Mouse (Mus musculus) bone marrow, adult 2 months (tissue): ENCODE results near the gene Rnasel. TPM values are rescaled to one million over a fixed set of nuclear protein-coding genes. Genes with fewer than 3 reads are reported as not detected.
"Not testable (repeated sequence)": the region's sequence is repeated elsewhere in the genome, so short reads cannot be mapped to it uniquely, and the experiment has no call there.

Experiments
- H3K27ac ChIP-seq: fragments of 200-500 bp; 2 replicates; pipeline ENCODE4 v1.5.1; 2012; ENCODE audit warnings: low read depth, mild to moderate bottlenecking, control low read depth, inconsistent platforms, low read length; ENCODE audit not compliant: control insufficient read depth, poor library complexity, insufficient read depth
- H3K4me1 ChIP-seq: fragments of 200-500 bp; 2 replicates; pipeline ENCODE4 v1.6.1; 2011; ENCODE audit warnings: low read length; ENCODE audit not compliant: control insufficient read depth, insufficient read depth
- H3K4me3 ChIP-seq: fragments of 200-500 bp; replicated peaks from 2 replicates; pipeline ENCODE3; 2011; ENCODE audit warnings: mild to moderate bottlenecking, low read depth, low read length, control low read depth; ENCODE audit not compliant: control insufficient read depth
- CTCF ChIP-seq: fragments of 200-500 bp; IDR thresholded peaks from 2 replicates; pipeline ENCODE4 v1.5.1; 2011; ENCODE audit warnings: low read length, control low read depth; ENCODE audit not compliant: control insufficient read depth, insufficient read depth
- POLR2A ChIP-seq: fragments of 200-500 bp; IDR thresholded peaks from 2 replicates; pipeline ENCODE4 v1.6.1; 2011; ENCODE audit warnings: low read depth, mild to moderate bottlenecking, control low read depth, low read length, borderline replicate concordance; ENCODE audit not compliant: control insufficient read depth
- WGBS: fragments of 180-500 bp; shearing (Covaris S2); methylation state at CpG from one replicate; pipeline ENCODE4 v1.1.7; 2018; 5-methylcytosine and 5-hydroxymethylcytosine counted together
- polyA plus RNA-seq: library from polyadenylated mRNA; stranded (reverse); fragments of >200 nt; gene quantifications from 2 replicates; pipeline ENCODE4 v1.2.4, GENCODE M21; 2011; ENCODE audit warnings: low replicate concordance; ENCODE audit not compliant: missing spikeins, insufficient read depth, insufficient read length

Rnasel gene
- polyA plus RNA-seq, 1 experiment = 27.9 TPM

DNA sequence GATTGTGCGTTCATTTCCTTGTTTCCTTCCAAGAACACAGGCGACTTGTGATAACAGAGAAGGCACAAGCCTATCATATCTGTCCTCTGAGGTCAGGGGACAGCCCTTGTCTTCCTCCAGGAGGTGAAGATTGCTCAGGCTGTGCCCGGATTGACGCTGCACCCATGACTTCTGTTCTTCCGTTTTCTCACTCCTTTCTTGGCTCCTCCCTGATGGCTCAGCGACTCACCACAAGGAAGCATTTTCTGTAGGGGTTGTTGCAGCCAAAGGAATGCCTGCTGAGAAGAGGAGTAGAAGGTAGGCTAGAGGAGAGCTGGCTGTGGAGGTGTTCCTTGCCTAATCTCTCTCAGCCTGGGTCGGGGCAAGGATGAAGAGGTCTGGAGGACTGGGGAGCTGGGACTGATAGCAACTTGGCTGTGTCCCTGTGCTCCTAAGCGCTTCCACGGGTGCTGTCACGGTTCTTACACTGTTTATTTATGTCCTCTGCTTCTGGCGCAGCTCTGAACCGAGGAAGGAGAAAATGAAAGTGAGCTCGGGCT, 2.6 kb downstream of the Rnasel start:
- TF ChIP-seq POLR2A (0 out of 2 replicates have a peak, but pooled peaks have one; percentile 27), CTCF (no peak)
- 1% methylated on average over 13 of the region's 13 CpGs for WGBS
- Histone ChIP-seq H3K27ac (peak overlapping the region; percentile 88), H3K4me1 (peaks cover 3% of the 10 kb centered on the region; the same call in 1 of the 2 replicates), H3K4me3 (peak overlapping the region; percentile 80)

DNA sequence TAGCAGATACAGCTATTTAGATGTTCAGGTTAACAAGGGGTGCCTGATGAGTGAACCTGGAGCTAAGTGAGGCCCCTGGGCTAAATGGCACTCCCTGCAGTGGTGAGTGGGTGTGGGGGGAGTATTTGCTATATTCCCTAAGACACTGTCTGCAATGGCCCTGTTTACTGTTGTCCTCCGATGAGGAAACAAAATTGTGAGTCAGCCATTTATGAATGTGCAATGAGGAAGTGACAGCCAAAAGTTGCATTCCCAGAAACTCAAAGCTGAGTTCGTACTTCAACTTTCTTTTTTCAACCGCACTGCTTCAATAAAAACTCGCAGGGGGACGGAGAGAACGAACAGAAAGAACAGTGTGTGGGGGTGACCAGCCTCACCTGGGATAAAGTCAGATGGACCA, 3.3 kb downstream of the Rnasel start:
- Histone ChIP-seq H3K4me1 (peaks cover 3% of the 10 kb centered on the region; the same call in 1 of the 2 replicates), H3K4me3 (peak overlapping the region; percentile 80), H3K27ac (peak overlapping the region; percentile 88; the same call in 1 of the 2 replicates)
- TF ChIP-seq POLR2A = no peak
- TF ChIP-seq CTCF = no peak
- under 1% methylated on average over 6 of the region's 6 CpGs for WGBS

DNA sequence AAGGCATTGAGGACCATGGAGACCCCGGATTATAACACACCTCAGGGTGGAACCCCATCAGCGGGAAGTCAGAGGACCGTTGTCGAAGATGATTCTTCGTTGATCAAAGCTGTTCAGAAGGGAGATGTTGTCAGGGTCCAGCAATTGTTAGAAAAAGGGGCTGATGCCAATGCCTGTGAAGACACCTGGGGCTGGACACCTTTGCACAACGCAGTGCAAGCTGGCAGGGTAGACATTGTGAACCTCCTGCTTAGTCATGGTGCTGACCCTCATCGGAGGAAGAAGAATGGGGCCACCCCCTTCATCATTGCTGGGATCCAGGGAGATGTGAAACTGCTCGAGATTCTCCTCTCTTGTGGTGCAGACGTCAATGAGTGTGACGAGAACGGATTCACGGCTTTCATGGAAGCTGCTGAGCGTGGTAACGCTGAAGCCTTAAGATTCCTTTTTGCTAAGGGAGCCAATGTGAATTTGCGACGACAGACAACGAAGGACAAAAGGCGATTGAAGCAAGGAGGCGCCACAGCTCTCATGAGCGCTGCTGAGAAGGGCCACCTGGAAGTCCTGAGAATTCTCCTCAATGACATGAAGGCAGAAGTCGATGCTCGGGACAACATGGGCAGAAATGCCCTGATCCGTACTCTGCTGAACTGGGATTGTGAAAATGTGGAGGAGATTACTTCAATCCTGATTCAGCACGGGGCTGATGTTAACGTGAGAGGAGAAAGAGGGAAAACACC, 4.7 kb downstream of the Rnasel start:
- TF ChIP-seq POLR2A = no peak
- no peak for TF ChIP-seq CTCF
- H3K27ac ChIP-seq = no peak overlapping the region
- no peak overlapping the region for H3K4me3 ChIP-seq
- 84% methylated on average over 25 of the region's 25 CpGs for WGBS
- no peaks in the 10 kb centered on the region; the same call in 1 of the 2 replicates for H3K4me1 ChIP-seq

DNA sequence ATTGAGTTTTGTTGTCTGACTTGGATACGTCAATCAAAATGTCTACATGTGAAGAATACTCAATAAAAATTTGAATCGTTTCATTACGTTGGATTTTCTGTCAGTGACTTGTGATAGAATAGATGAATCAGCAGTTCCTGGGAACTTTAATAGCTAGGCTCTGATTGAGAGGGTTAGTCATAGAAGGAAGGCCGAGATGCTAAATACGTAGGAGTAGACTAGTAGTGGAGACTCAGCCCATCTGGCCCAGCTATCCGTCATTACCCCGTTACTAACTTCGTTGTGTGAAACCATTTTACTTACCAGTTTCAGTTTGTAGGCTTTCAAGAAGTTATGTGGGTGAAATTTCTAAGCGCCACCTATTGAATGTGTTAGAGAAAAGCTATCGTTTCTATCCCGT, 14.9 kb downstream of the Rnasel start:
- H3K27ac ChIP-seq = no peak overlapping the region
- H3K4me3 ChIP-seq = no peak overlapping the region
- 72% methylated on average over 11 of the region's 11 CpGs for WGBS
- H3K4me1 ChIP-seq = no peaks in the 10 kb centered on the region; the same call in 1 of the 2 replicates
- no peak for TF ChIP-seq CTCF
- no peak for TF ChIP-seq POLR2A

DNA sequence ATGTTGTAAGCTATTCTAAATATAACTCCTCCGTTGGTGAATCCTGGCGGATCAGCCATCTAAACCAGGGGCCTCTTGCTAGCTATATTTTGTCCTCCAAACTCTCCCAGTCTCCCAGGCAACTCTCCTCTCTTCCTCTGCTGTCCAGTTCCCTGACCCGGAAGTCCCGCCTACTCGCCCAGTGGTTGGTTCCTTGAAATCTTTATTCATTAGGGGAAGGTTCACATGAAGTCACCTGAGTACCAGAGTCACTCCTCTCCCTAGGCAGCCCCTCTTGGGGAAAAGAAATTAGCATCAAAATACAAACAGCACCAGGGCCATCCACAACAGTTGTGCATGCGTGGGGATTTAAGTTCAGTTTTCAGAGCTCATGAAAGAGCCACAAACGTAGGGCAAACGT, 17.1 kb downstream of the Rnasel start:
- Histone ChIP-seq H3K27ac (no peak overlapping the region), H3K4me3 (no peak overlapping the region), H3K4me1 (no peaks in the 10 kb centered on the region; the same call in 1 of the 2 replicates)
- TF ChIP-seq POLR2A (no peak), CTCF (no peak)
- WGBS = 70% methylated on average over 8 of the region's 8 CpGs

DNA sequence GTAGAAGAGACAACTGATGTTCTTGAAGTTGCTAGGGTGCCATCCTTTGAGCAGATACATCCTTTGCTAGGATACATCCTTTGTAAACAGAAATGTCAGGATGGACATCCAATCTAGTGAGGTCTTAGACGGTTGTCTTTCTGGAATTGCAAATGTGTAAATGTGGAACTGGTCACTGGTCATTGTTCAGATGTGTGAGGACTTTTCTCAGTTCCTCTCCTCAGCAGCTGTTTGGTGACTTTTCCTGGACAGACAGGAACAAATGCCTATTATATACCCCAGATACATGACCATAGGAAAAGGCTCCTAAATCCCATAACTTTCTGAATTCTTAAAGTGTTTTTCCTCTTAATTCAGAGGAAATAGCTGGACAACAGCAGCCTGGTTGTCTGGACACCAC, 18.1 kb downstream of the Rnasel start:
- Histone ChIP-seq H3K4me1 (no peaks in the 10 kb centered on the region; the same call in 1 of the 2 replicates), H3K27ac (no peak overlapping the region), H3K4me3 (no peak overlapping the region)
- TF ChIP-seq CTCF = no peak
- TF ChIP-seq POLR2A = no peak
- 54% methylated on average over 1 of the region's 1 CpGs for WGBS

DNA sequence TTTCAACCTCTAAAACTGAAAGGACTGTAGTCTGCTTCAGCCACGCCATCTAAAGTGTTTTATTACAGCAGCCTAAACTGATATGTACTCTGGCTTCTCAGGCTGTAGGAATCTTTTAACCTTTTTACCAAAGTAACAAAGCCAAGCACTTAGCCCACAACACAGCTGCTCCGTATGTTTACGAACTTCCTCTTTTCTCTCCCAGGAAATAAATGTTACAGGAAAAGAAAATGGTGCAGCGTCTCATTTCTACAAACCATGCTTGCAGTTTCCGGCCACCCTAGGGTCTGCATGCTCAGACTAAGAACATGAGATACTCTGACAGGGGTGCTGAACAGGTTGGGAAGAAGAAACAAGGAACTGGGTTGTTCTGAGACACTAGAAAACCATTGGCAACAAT, 19.2 kb downstream of the Rnasel start:
- Histone ChIP-seq H3K27ac (no peak overlapping the region), H3K4me1 (no peaks in the 10 kb centered on the region; the same call in 1 of the 2 replicates), H3K4me3 (no peak overlapping the region)
- 15% methylated on average over 5 of the region's 5 CpGs for WGBS
- TF ChIP-seq CTCF (no peak), POLR2A (no peak)

DNA sequence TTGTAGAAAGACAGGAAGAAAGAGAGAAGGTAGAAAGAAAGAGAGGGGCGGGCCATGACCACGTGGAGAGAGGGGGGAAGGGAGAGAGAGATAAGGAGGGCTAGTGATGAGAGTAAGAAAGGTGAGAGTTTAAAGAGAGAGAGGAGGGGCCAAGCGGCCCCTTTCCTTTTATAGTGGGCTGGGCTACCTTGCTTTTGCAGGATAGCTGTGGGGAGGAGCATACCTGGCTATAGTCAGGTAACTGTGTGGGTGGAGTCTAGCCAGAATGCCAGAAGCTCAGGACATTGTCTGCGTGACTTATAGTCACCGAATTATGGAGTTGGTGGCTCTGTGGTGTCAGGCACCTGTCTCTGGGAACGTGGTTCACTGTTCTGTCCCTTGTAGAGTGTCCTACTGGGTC, 20.3 kb downstream of the Rnasel start:
- not testable (repeated sequence) for H3K4me1 ChIP-seq, H3K27ac ChIP-seq, H3K4me3 ChIP-seq
- WGBS = 80% methylated on average over 6 of the region's 6 CpGs
